Mouse (Mus musculus) C2C12 (cell line): ENCODE results near the gene Ush2a. TPM values are rescaled to one million over a fixed set of nuclear protein-coding genes. Genes with fewer than 3 reads are reported as not detected.

Source experiments
- H3K27me3 ChIP-seq: one replicate; pipeline ENCODE4 v1.6.1; 2011; ENCODE audit not compliant: control insufficient read depth, insufficient read depth, insufficient read length
- H3K36me3 ChIP-seq: one replicate; pipeline ENCODE4 v1.6.1; 2011; ENCODE audit not compliant: control insufficient read depth, insufficient read depth
- H3K4me3 ChIP-seq: one replicate; pipeline ENCODE4 v1.5.1; 2011; ENCODE audit warnings: mild to moderate bottlenecking, control low read depth; ENCODE audit not compliant: poor library complexity, insufficient read depth, severe bottlenecking
- H3K79me2 ChIP-seq: one replicate; pipeline ENCODE4 v1.6.1; 2011; ENCODE audit not compliant: control insufficient read depth, insufficient read depth
- H3K79me3 ChIP-seq: one replicate; pipeline ENCODE4 v1.6.1; 2011; ENCODE audit warnings: low read depth, control low read depth
- H3ac ChIP-seq: one replicate; pipeline ENCODE3; 2011; ENCODE audit warnings: low read depth; ENCODE audit not compliant: control insufficient read depth, insufficient read length
- CEBPB ChIP-seq: IDR thresholded peaks from one replicate; pipeline ENCODE4 v1.6.1; 2011; ENCODE audit warnings: low read depth, mild to moderate bottlenecking, control low read depth, moderate library complexity
- CTCF ChIP-seq: IDR thresholded peaks from one replicate; pipeline ENCODE4 v1.5.1; 2011; ENCODE audit not compliant: control insufficient read depth, insufficient read depth, insufficient read length
- FOSL1 ChIP-seq: IDR thresholded peaks from one replicate; pipeline ENCODE4 v1.8.0; 2011; ENCODE audit warnings: mild to moderate bottlenecking, low read length; ENCODE audit not compliant: poor library complexity, insufficient read depth, severe bottlenecking
- MAX ChIP-seq: IDR thresholded peaks from one replicate; pipeline ENCODE4 v1.6.1; 2011; ENCODE audit warnings: mild to moderate bottlenecking, control low read depth
- MYOD1 ChIP-seq: IDR thresholded peaks from one replicate; pipeline ENCODE4 v1.6.1; 2011; ENCODE audit warnings: low read depth; ENCODE audit not compliant: control insufficient read depth, insufficient read length
- MYOG ChIP-seq: IDR thresholded peaks from one replicate; pipeline ENCODE4 v1.6.1; 2011; ENCODE audit not compliant: control insufficient read depth, insufficient read length; ENCODE audit errors: extremely low read depth
- USF1 ChIP-seq: IDR thresholded peaks from one replicate; pipeline ENCODE4 v1.6.1; 2011; ENCODE audit warnings: low read depth, mild to moderate bottlenecking, control low read depth, moderate library complexity
- polyA plus RNA-seq: library from polyadenylated mRNA; unstranded; fragments of >200 nt; fragmentation: generic; extraction: Trizol; gene quantifications from one replicate; pipeline ENCODE4 v1.2.1, GENCODE M21; 2012; ENCODE audit warnings: missing spikeins

Gene Ush2a
- polyA plus RNA-seq, 1 experiment, result not detected

DNA sequence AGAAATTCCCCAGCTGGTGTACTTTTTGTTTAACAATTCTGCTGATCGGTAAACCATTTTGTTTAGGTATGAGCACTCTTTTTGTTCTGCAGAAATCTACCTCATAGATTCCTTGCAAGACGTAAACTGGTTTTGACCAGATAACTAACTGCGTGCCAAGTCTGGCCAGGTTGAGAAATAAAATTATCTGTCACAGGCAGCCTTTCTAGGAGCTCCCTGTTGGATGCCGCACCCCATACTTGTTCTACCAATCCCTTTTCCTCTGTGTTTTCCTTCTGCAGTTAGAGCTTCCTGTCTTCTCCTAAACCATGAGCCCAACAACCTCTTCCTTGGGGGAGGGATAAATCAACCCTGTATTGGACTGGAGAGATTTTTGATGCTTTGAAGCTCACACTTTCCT is 145.4 kb downstream of the Ush2a start:
- H3ac ChIP-seq, result no peak overlapping the region
- no peak overlapping the region for H3K4me3 ChIP-seq
- H3K79me2 ChIP-seq, result no peaks in the 10 kb centered on the region
- H3K79me3 ChIP-seq, result no peaks in the 10 kb centered on the region
- no peaks in the 10 kb centered on the region for H3K36me3 ChIP-seq
- no peak for TF ChIP-seq MYOG
- TF ChIP-seq MAX, result no peak
- TF ChIP-seq CEBPB, result no peak
- no peak for TF ChIP-seq USF1
- no peak for TF ChIP-seq CTCF
- TF ChIP-seq MYOD1, result no peak
- no peak for TF ChIP-seq FOSL1
- H3K27me3 ChIP-seq, result no peaks in the 10 kb centered on the region

GRCm38 (mm10) chr1:188407613-188408386 is 146.0 kb downstream of the Ush2a start:
- Histone ChIP-seq H3K4me3 (no peak overlapping the region), H3K79me3 (no peaks in the 10 kb centered on the region), H3ac (no peak overlapping the region), H3K79me2 (no peaks in the 10 kb centered on the region), H3K27me3 (no peaks in the 10 kb centered on the region), H3K36me3 (no peaks in the 10 kb centered on the region)
- no peak for TF ChIP-seq CEBPB

- no peak overlapping the region for H3ac ChIP-seq
- H3K36me3 ChIP-seq, result no peaks in the 10 kb centered on the region
- H3K4me3 ChIP-seq, result no peak overlapping the region
- no peaks in the 10 kb centered on the region for H3K79me3 ChIP-seq
- H3K27me3 ChIP-seq, result no peaks in the 10 kb centered on the region
- H3K79me2 ChIP-seq, result no peaks in the 10 kb centered on the region
- no peak for TF ChIP-seq MYOD1
- TF ChIP-seq MAX, result no peak
These were observed 148.7 kb downstream of the Ush2a start for GRCm38 (mm10) chr1:188410547-188410946.

GRCm38 (mm10) chr1:188420543-188420942 is 158.7 kb downstream of the Ush2a start:
- H3ac ChIP-seq, result no peak overlapping the region
- no peak overlapping the region for H3K4me3 ChIP-seq
- TF ChIP-seq USF1 (no peak), FOSL1 (no peak), MYOG (no peak), CEBPB (no peak), CTCF (no peak), MAX (no peak), MYOD1 (no peak)
- no peaks in the 10 kb centered on the region for H3K79me3 ChIP-seq
- no peaks in the 10 kb centered on the region for H3K27me3 ChIP-seq
- H3K36me3 ChIP-seq, result no peaks in the 10 kb centered on the region
- H3K79me2 ChIP-seq, result no peaks in the 10 kb centered on the region

- no peak overlapping the region for H3ac ChIP-seq
- H3K4me3 ChIP-seq, result no peak overlapping the region
- no peaks in the 10 kb centered on the region for H3K36me3 ChIP-seq
- no peaks in the 10 kb centered on the region for H3K79me3 ChIP-seq
- TF ChIP-seq CTCF (no peak), CEBPB (no peak), USF1 (no peak), MYOD1 (no peak), FOSL1 (no peak), MYOG (no peak), MAX (no peak)
- no peaks in the 10 kb centered on the region for H3K27me3 ChIP-seq
- no peaks in the 10 kb centered on the region for H3K79me2 ChIP-seq
These were observed 166.3 kb downstream of the Ush2a start for GRCm38 (mm10) chr1:188428172-188428571.

DNA sequence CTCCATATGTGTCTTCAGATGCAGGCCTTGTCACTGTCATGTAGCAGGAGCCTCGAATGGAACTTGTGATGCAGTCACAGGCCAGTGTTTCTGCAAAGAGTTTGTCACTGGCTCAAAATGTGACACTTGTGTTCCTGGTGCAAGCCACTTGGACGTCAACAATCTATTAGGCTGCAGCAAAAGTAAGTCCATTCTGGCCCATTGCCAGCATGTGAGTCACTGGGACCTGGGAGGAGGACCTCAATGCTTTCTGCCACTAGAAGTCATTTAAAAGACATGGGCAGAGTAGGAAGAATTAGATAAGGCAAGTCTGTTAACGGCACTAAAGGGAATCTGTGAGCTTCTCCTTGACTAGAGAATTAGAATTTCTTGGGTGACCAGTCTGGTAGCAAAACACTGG is 168.9 kb downstream of the Ush2a start:
- Histone ChIP-seq H3K79me2 (no peaks in the 10 kb centered on the region), H3K4me3 (no peak overlapping the region)
- TF ChIP-seq MAX (no peak), CTCF (no peak), FOSL1 (no peak), CEBPB (no peak), USF1 (no peak), MYOD1 (no peak), MYOG (no peak)

More for the DNA sequence above, 168.9 kb downstream of the Ush2a start:
- no peaks in the 10 kb centered on the region for H3K36me3 ChIP-seq
- H3ac ChIP-seq, result no peak overlapping the region
- no peaks in the 10 kb centered on the region for H3K79me3 ChIP-seq
- no peaks in the 10 kb centered on the region for H3K27me3 ChIP-seq
